Mouse (Mus musculus) forebrain, postnatal 0 days (tissue): ENCODE data around the gene Gm36210. TPM values are rescaled to one million over a fixed set of nuclear protein-coding genes. Genes with fewer than 3 reads are reported as not detected.
"Not testable (repeated sequence)": the region's sequence is repeated elsewhere in the genome, so short reads cannot be mapped to it uniquely, and the experiment has no call there.

Experiments
- ATAC-seq: fragments of 200-750 bp; cut with Nextera tagmentation; 2 replicates; pipeline ENCODE4 v1.8.0; 2017; ENCODE audit warnings: mild to moderate bottlenecking, moderate library complexity
- DNase-seq: peaks from one replicate; pipeline ENCODE4 v3.0.0-alpha.2; 2015
- H3K27ac ChIP-seq: fragments of 300-500 bp; sonication (generic); 2 replicates; pipeline ENCODE4 v1.5.1; 2014; ENCODE audit warnings: low read depth, mild to moderate bottlenecking, antibody characterized with exemption, low read length, moderate library complexity, mixed read lengths
- H3K27me3 ChIP-seq: fragments of 300-500 bp; sonication (generic); 2 replicates; pipeline ENCODE4 v1.6.1; 2014; ENCODE audit warnings: mild to moderate bottlenecking, low read length, mixed read lengths; ENCODE audit not compliant: insufficient read depth
- H3K36me3 ChIP-seq: fragments of 300-500 bp; sonication (generic); 2 replicates; pipeline ENCODE4 v1.6.1; 2014; ENCODE audit warnings: mild to moderate bottlenecking, moderate library complexity; ENCODE audit not compliant: insufficient read depth
- H3K4me1 ChIP-seq: fragments of 300-500 bp; sonication (generic); 2 replicates; pipeline ENCODE4 v1.6.1; 2014; ENCODE audit warnings: antibody characterized with exemption; ENCODE audit not compliant: insufficient read depth
- H3K4me2 ChIP-seq: fragments of 300-500 bp; sonication (generic); 2 replicates; pipeline ENCODE4 v1.6.1; 2014; ENCODE audit warnings: low read depth, mild to moderate bottlenecking, moderate library complexity
- H3K4me3 ChIP-seq: fragments of 300-500 bp; sonication (generic); 2 replicates; pipeline ENCODE4 v1.5.1; 2014; ENCODE audit warnings: low read depth, low read length, mixed read lengths
- H3K9ac ChIP-seq: fragments of 300-500 bp; sonication (generic); 2 replicates; pipeline ENCODE4 v1.6.1; 2014; ENCODE audit warnings: mild to moderate bottlenecking
- H3K9me3 ChIP-seq: fragments of 300-500 bp; sonication (generic); 2 replicates; pipeline ENCODE4 v1.6.1; 2016; ENCODE audit warnings: low read length
- CTCF ChIP-seq: sonication (generic); IDR thresholded peaks from 2 replicates; pipeline ENCODE4 v1.5.1; 2016; ENCODE audit warnings: antibody characterized with exemption, control low read depth, low read depth
- WGBS: fragments of 180-500 bp; shearing (Covaris S2); extraction: QIAGEN DNeasy Blood & Tissue Kit; methylation state at CpG from one replicate; pipeline ENCODE4 v1.1.7; 2014; 5-methylcytosine and 5-hydroxymethylcytosine counted together
- polyA plus RNA-seq: library from polyadenylated mRNA; unstranded; fragments of >200 nt; fragmentation: Nextera tagmentation; extraction: Ambion mirVana; gene quantifications from 2 replicates; pipeline ENCODE4 v1.2.1, GENCODE M21; 2015
- total RNA-seq: library from RNA; depleted of rRNA; stranded (reverse); fragments of >200 nt; gene quantifications from 2 replicates; pipeline ENCODE4 v1.2.3, GENCODE M21; 2014

The Gm36210 gene
- total and polyA plus RNA-seq, 2 experiments from 2014 or later: 0.47 to 0.48 TPM

DNA sequence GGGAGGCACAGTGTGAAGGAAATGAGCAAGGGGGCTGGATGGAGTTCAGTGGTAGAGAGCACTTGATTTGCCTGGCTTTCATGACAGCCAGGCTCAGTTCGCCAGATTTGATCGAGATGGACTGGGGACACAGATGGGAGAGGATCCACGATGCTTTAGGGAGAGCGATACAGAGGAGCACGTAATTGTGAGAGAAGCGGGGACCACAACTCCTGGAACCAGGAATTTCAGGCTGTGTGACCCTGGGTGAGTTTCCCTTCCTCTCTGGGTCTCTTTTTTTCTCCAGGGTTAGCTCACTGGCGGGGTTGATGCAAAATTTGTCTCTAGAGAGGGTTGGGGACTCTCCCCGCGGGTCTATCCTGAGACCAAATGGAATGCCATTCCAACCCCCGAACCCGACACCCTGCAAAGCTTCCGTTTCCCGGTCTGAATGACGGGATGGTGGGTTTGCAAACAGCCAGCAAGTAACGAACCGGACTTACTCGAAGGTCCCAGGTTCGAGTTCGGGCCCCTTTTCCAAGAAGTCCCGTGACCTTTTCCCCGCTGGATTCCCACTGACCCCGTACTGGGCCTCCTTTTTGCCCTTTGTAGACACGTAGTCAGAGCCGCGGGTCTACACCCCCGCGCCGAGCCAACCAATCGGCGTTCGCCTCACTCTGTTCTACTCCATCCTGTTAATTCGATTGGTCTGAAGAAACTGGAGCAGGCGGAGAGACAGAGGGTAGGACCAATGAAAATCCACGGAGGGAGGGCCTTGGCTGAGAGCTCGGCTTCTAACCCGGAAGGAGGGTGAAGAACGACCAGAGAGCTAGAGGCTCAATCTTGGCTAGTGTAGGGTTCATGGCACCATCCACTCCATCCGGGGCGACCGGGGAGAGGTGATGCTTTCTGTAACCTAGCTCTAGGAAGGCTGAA, 40.5 kb downstream of the Gm36210 start:
- Histone ChIP-seq H3K27me3 (no peaks in the 10 kb centered on the region), H3K4me1 (peaks cover 7% of the 10 kb centered on the region; the same call in 1 of the 2 replicates), H3K36me3 (no peaks in the 10 kb centered on the region), H3K4me3 (peak overlapping the region; percentile 61), H3K9ac (peak overlapping the region; percentile 75), H3K4me2 (peak overlapping the region; percentile 61), H3K9me3 (no peaks in the 10 kb centered on the region), H3K27ac (peak overlapping the region; percentile 81)
- 4% methylated on average over 40 of the region's 40 CpGs for WGBS
- peak; percentile 100 for ATAC-seq
- TF ChIP-seq CTCF: no peak
- DNase-seq: peak; percentile 97

DNA sequence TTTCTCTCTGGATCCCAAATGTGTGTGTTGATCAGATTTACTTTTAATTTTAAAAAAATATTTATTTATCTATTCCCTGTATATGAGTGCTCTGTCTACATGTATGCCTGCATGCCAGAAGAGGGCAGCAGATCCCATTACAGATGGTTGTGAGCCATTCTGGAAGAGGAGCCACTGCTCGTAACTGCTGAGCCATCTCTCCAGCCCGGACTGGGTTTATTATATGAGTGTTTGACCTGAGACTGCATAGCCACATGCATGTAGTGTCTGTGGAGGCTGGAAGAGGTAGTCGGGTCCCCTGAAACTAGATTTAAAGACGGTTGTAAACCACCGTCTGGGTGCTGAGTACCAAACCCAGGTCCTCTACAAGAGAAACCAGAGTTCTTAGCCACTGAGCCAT, 41.2 kb downstream of the Gm36210 start:
- Histone ChIP-seq H3K4me3 (peak overlapping the region; percentile 61; the same call in 1 of the 2 replicates), H3K36me3 (no peaks in the 10 kb centered on the region), H3K27ac (0 out of 2 replicates have a peak overlapping the region, but pooled peaks have one; percentile 81), H3K4me1 (peaks cover 7% of the 10 kb centered on the region; the same call in 1 of the 2 replicates), H3K4me2 (peak overlapping the region; percentile 61), H3K9ac (no peak overlapping the region), H3K27me3 (no peaks in the 10 kb centered on the region), H3K9me3 (no peaks in the 10 kb centered on the region)
- peak; percentile 17; the same call in 1 of the 2 replicates for ATAC-seq
- WGBS: 62% methylated on average over 5 of the region's 5 CpGs
- peak; percentile 67 for TF ChIP-seq CTCF
- peak; percentile 52 for DNase-seq

DNA sequence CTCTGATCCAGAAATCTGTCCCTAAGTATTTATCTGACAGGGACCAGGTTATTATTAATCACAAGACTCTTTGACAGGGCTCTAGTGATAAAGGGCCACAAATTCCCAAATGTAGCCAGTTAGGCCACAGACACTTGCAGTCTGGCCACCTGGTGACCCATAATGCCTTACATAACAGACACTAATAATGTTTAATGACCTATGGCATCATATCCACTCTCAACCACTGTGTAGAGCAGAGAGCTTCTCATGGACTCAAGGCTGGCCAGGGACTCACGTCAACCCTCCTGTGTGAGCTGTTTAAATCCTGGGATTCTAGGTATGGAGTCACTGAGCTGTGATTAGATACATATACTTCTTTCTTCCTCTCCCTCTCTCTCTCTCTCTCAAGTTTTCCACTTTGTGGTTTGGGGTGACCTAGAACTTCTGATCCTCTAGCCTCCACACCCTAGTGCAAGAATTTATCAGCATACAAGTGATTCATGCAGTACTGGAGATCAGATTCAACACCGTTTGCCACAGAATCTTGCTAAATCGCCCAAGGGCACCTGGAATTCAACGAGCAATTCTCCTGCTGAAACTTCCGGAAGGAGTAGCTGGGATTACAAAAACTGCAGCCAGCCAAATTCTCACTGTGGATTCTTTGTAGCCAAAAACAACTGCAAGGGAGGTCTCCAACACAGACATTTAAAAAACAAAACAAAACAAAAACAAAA, 42.0 kb downstream of the Gm36210 start:
- Histone ChIP-seq H3K4me3 (no peak overlapping the region), H3K27ac (no peak overlapping the region), H3K9me3 (no peaks in the 10 kb centered on the region), H3K4me1 (peaks cover 7% of the 10 kb centered on the region; the same call in 1 of the 2 replicates), H3K27me3 (no peaks in the 10 kb centered on the region), H3K9ac (no peak overlapping the region), H3K4me2 (no peak overlapping the region), H3K36me3 (no peaks in the 10 kb centered on the region)
- no peak for TF ChIP-seq CTCF
- 80% methylated on average over 5 of the region's 5 CpGs for WGBS
- ATAC-seq (no peak), DNase-seq (no peak)

DNA sequence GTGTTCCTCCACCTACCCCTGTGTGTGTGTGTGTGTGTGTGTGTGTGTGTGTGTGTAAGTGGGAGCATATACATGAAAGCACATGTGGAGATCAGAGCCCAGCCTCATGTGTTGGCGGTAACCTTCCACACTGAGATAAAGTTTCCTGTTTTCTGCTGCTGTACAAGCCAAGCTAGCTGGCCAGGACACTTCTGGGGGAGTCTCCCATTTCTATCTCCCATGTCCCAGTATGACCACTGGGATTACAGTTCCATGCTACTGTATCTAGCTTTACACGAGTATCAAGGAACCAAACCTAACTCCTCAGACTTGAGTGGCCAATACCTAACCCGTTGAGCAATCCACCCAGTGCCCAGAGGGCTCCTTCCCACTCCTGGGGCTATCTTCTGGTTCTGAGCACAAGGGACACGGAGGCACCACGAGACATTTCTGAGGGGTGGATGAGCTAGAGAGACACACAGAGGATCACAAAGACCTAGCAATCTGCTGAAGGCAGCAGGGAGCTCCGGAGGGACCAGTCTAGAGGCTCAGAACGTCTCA, 42.7 kb downstream of the Gm36210 start:
- Histone ChIP-seq H3K4me1 (peaks cover 7% of the 10 kb centered on the region; the same call in 1 of the 2 replicates), H3K4me3 (no peak overlapping the region), H3K27me3 (no peaks in the 10 kb centered on the region), H3K9me3 (no peaks in the 10 kb centered on the region), H3K36me3 (no peaks in the 10 kb centered on the region), H3K9ac (no peak overlapping the region), H3K27ac (no peak overlapping the region), H3K4me2 (no peak overlapping the region)
- no peak for TF ChIP-seq CTCF
- ATAC-seq (no peak), DNase-seq (no peak)
- 79% methylated on average over 7 of the region's 7 CpGs for WGBS

DNA sequence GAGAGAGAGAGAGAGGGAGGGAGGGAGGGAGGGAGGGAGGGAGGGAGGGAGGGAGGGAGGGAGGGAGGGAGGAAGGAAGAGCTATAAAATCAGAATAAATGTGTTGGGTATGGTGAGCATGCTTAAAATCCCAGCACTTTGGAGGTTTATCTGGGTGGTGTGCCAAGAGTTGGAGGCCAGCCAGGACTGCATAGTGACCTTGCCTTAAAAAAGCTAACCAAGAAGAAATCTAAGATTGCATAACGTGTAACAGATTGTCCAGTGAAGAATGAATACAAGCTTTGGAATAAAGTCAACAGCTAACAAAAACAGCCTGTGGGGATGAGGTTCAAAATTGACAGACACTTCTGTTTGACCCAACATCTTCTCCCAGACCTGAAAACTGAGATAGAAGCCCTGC, 43.3 kb downstream of the Gm36210 start:
- Histone ChIP-seq H3K9ac (no peak overlapping the region), H3K36me3 (no peaks in the 10 kb centered on the region), H3K4me2 (no peak overlapping the region), H3K27me3 (no peaks in the 10 kb centered on the region), H3K9me3 (no peaks in the 10 kb centered on the region), H3K4me3 (no peak overlapping the region), H3K4me1 (peaks cover 7% of the 10 kb centered on the region; the same call in 1 of the 2 replicates), H3K27ac (no peak overlapping the region)
- ATAC-seq: no peak
- 52% methylated on average over 1 of the region's 1 CpGs for WGBS
- DNase-seq: peak; percentile 6
- TF ChIP-seq CTCF: no peak

DNA sequence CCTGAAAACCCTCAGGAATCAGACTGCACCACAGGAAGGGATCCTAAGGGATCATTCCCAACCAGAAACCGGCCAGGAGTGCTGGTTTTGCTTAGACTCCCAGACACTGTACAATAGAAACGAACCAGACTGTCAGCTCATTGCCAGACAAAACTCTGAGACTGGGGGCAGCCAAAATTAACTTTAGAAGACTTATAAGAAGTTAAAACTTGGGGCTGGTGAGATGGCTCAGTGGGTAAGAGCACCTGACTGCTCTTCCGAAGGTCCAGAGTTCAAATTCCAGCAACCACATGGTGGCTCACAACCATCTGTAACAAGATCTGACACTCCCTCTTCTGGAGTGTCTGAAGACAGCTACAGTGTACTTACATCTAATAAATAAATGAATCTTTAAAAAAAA, 45.4 kb downstream of the Gm36210 start:
- not testable (repeated sequence) for ATAC-seq, DNase-seq
- 81% methylated on average over 3 of the region's 3 CpGs for WGBS

More for the DNA sequence above, 45.4 kb downstream of the Gm36210 start:
- not testable (repeated sequence) for H3K4me2 ChIP-seq, H3K4me3 ChIP-seq, H3K27ac ChIP-seq, H3K9ac ChIP-seq, H3K4me1 ChIP-seq, H3K9me3 ChIP-seq, H3K27me3 ChIP-seq, H3K36me3 ChIP-seq
